Mouse (Mus musculus) colon, adult 2 months (tissue): ENCODE measurements around the gene Cdc45. TPM values are rescaled to one million over a fixed set of nuclear protein-coding genes. Genes with fewer than 3 reads are reported as not detected.

Experiments
- polyA plus RNA-seq: library from polyadenylated mRNA; depleted of rRNA; stranded (reverse); fragments of >200 nt; gene quantifications from 2 replicates; pipeline ENCODE4 v1.2.3, GENCODE M21; 2012; rRNA removed

The Cdc45 gene
- 6.8 and 7.6 TPM in 2 replicates for polyA plus RNA-seq

GRCm38 (mm10) chr16:18811468-18812384 is at the start of gene Cdc45, which contains the start of gene Ufd1:
Cdc45 (minus strand) TSS chr16:18811987.
Ufd1 (plus strand) TSS chr16:18811779.

DNA sequence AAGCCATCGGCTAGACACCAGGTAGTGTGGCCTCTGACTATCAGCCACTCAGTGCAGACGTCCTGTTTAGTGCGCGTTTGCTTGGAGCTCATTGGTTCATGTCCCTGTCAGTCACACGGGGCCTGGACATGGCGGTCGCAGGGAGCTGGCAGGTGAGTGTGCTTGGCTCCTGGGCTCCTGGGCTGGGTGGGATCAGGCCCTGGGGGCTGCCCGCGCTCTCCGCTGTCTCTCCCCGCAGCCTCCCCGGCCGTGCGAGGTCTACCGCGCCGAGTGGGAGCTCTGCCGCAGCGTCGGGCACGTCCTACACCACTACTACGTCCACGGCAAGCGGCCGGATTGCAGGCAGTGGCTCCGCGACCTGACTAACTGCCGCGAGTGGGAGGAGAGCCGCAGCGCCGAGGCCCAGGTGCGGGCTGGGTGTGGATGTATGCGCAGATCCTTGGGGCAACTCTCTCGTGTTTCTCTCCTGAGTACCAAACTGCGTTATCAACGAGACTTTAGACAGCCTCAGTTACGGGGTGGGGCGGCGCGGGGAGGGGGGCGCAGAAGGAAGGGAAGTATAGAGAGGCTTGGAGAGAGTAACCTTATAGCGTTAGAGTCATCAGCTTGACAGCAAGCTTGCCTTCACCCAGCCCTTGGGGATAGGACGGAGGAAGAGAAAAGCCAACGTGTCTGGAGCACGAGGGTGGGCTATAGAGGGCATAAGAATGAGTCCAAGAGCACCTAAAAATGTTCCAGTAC is 24.9 kb upstream of the Cdc45 start, which contains the start of the genes 2510002D24Rik and Gm28539:
Gene 2510002D24Rik, plus strand, starts transcription at position 111 of the 741 bp plus-strand sequence.
Gene Gm28539, plus strand, starts transcription at position 117 of the 741 bp plus-strand sequence.

DNA sequence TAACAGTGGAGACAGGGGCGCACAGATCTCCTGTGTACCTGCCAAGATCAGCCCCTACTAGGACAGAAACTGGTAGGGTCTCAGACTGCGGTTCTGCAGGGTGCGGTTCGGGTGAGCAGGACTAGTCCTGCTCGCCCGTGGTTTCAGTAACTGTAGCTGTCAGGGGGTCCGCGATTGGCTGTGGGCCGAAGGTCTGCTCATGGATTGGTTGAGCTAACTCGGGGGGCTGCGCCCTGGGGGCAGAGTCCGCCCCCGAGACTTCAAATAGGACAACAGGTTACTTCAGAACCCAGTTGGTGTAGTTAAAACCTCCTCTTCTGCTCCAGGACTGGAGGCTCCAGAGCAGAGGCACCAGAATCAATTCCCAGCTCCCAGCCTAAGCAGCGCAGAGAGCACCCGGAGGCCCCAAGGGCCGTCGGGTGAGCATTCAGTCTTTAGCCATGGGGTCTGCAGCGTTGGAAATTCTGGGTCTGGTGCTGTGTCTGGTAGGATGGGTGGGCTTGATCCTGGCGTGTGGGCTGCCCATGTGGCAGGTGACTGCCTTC is 35.2 kb downstream of the Cdc45 start, which contains the start of gene Cldn5:
Gene Cldn5, plus strand, starts transcription at position 292 of the 545 bp plus-strand sequence.

Other genes starting within 250 kb of the Cdc45 start
- 3.3 and 4.7 TPM in 2 replicates for gene Tbx1, start 221.3 kb downstream of the Cdc45 start, polyA plus RNA-seq
- gene Gp1bb, start 189.6 kb downstream of the Cdc45 start, polyA plus RNA-seq: 13.9 and 20.2 TPM in 2 replicates
- 46.3 and 58.6 TPM in 2 replicates for gene Gm49601, start 185.6 kb downstream of the Cdc45 start, polyA plus RNA-seq
- 76.0 and 94.1 TPM in 2 replicates for gene Sept5, start 182.0 kb downstream of the Cdc45 start, polyA plus RNA-seq
- 24.4 and 29.2 TPM in 2 replicates for gene Cldn5, start 35.1 kb downstream of the Cdc45 start, polyA plus RNA-seq
- gene Ufd1, start 208 bp downstream of the Cdc45 start, polyA plus RNA-seq: 16.3 and 17.4 TPM in 2 replicates
- 63.7 and 70.5 TPM in 2 replicates for gene 2510002D24Rik, start 24.6 kb upstream of the Cdc45 start, polyA plus RNA-seq
- 2.1 TPM in 1 of 2 replicates, not detected in the other for gene Gm28539, start 24.6 kb upstream of the Cdc45 start, polyA plus RNA-seq
- 10.6 and 12.2 TPM in 2 replicates for gene Mrpl40, start 64.9 kb upstream of the Cdc45 start, polyA plus RNA-seq
- 43.0 and 48.1 TPM in 2 replicates for gene Hira, start 65.0 kb upstream of the Cdc45 start, polyA plus RNA-seq